Mouse (Mus musculus) limb, embryonic 14.5 days (tissue): ENCODE results near the gene Cbr1. TPM values are rescaled to one million over a fixed set of nuclear protein-coding genes. Genes with fewer than 3 reads are reported as not detected.

Source experiments
- ATAC-seq: fragments of 200-750 bp; cut with Nextera tagmentation; 2 replicates; pipeline ENCODE4 v1.8.0; 2017; ENCODE audit warnings: low read depth, moderate number of reproducible peaks, moderate TSS enrichment; ENCODE audit not compliant: low FRiP score
- DNase-seq: peaks from one replicate; pipeline ENCODE4 v3.0.0-alpha.2; 2015; ENCODE audit warnings: low spot score
- H3K27ac ChIP-seq: fragments of 300-500 bp; sonication (generic); replicated peaks from 2 replicates; pipeline ENCODE4 v1.5.1; 2014; ENCODE audit warnings: low read depth, mild to moderate bottlenecking, low read length, moderate library complexity, mixed read lengths
- H3K27me3 ChIP-seq: fragments of 300-500 bp; sonication (generic); 2 replicates; pipeline ENCODE4 v1.6.1; 2014; ENCODE audit warnings: low read length, mixed read lengths; ENCODE audit not compliant: control insufficient read depth, insufficient read depth
- H3K36me3 ChIP-seq: fragments of 300-500 bp; sonication (generic); 2 replicates; pipeline ENCODE4 v1.6.1; 2014; ENCODE audit warnings: mild to moderate bottlenecking, low read length, moderate library complexity, mixed read lengths; ENCODE audit not compliant: control insufficient read depth, insufficient read depth
- H3K4me1 ChIP-seq: fragments of 300-500 bp; sonication (generic); 2 replicates; pipeline ENCODE4 v1.6.1; 2014; ENCODE audit warnings: antibody characterized with exemption, low read length, mixed read lengths; ENCODE audit not compliant: control insufficient read depth, insufficient read depth
- H3K4me2 ChIP-seq: fragments of 300-500 bp; sonication (generic); replicated peaks from 2 replicates; pipeline ENCODE4 v1.6.1; 2014; ENCODE audit warnings: low read depth, mild to moderate bottlenecking, low read length, moderate library complexity; ENCODE audit not compliant: severe bottlenecking
- H3K4me3 ChIP-seq: fragments of 300-500 bp; sonication (generic); replicated peaks from 2 replicates; pipeline ENCODE4 v1.5.1; 2014; ENCODE audit warnings: low read length
- H3K9ac ChIP-seq: fragments of 300-500 bp; sonication (generic); 2 replicates; pipeline ENCODE4 v1.6.1; 2014; ENCODE audit warnings: mild to moderate bottlenecking, low read depth, low read length, moderate library complexity; ENCODE audit not compliant: severe bottlenecking
- H3K9me3 ChIP-seq: fragments of 300-500 bp; sonication (generic); 2 replicates; pipeline ENCODE4 v1.6.1; 2016; ENCODE audit warnings: low read length; ENCODE audit not compliant: control insufficient read depth
- POLR2A ChIP-seq: fragments of 200-500 bp; IDR thresholded peaks from 2 replicates; pipeline ENCODE4 v1.8.0; 2012; ENCODE audit warnings: inconsistent platforms, mild to moderate bottlenecking, moderate library complexity, borderline replicate concordance; ENCODE audit not compliant: insufficient read depth, insufficient read length; ENCODE audit errors: extremely low read depth
- WGBS: fragments of 180-500 bp; shearing (Covaris S2); extraction: QIAGEN DNeasy Blood & Tissue Kit; methylation state at CpG from one replicate; pipeline ENCODE4 v1.1.7; 2014; 5-methylcytosine and 5-hydroxymethylcytosine counted together
- polyA plus RNA-seq, 2 experiments: library from polyadenylated mRNA; depleted of rRNA in 1 of 2; stranded (reverse) in 1 of 2; unstranded in 1 of 2; fragments of >200 nt; fragmentation: Nextera tagmentation in 1 of 2; extraction: Ambion mirVana in 1 of 2; gene quantifications; 2 replicates each; pipeline versions ENCODE4 v1.2.1 to v1.2.3; 2012 to 2014

Gene Cbr1
- polyA plus RNA-seq, 2 experiments: 82.9 to 121 TPM

GRCm38 (mm10) chr16:93597551-93597950 lies 8.1 kb upstream of the Cbr1 start:
- H3K36me3 ChIP-seq: peaks cover 40% of the 10 kb centered on the region
- no peak overlapping the region for H3K4me3 ChIP-seq
- H3K4me1 ChIP-seq: no peaks in the 10 kb centered on the region
- no peak overlapping the region for H3K27ac ChIP-seq
- no peaks in the 10 kb centered on the region for H3K9me3 ChIP-seq
- ATAC-seq: no peak
- H3K4me2 ChIP-seq: no peak overlapping the region
- H3K9ac ChIP-seq: no peak overlapping the region
- WGBS: 88% methylated on average over 9 of the region's 9 CpGs
- no peak for DNase-seq
- no peaks in the 10 kb centered on the region for H3K27me3 ChIP-seq
- no peak for TF ChIP-seq POLR2A

- peaks cover 4% of the 10 kb centered on the region for H3K4me1 ChIP-seq
- DNase-seq: no peak
- no peak overlapping the region for H3K27ac ChIP-seq
- H3K9ac ChIP-seq: no peak overlapping the region
- TF ChIP-seq POLR2A: no peak
- no peak overlapping the region for H3K4me3 ChIP-seq
- no peaks in the 10 kb centered on the region for H3K9me3 ChIP-seq
- peaks cover 30% of the 10 kb centered on the region for H3K36me3 ChIP-seq
- no peak for ATAC-seq
- no peak overlapping the region for H3K4me2 ChIP-seq
- H3K27me3 ChIP-seq: no peaks in the 10 kb centered on the region
- 91% methylated on average over 6 of the region's 6 CpGs for WGBS
Observed at GRCm38 (mm10) chr16:93599461-93599860, 6.2 kb upstream of the Cbr1 start.

GRCm38 (mm10) chr16:93603439-93604212 lies 2.0 kb upstream of the Cbr1 start, which contains the start of gene Setd4:
Gene Setd4, minus strand, starts transcription at chr16:93604063.
- ATAC-seq (peak; percentile 89), DNase-seq (peak; percentile 94)
- peak within 1 kb of the TSS; percentile 60 for H3K4me3 ChIP-seq

GRCm38 (mm10) chr16:93604481-93604969 lies 1.1 kb upstream of the Cbr1 start:
- DNase-seq (peak; percentile 47), ATAC-seq (no peak)
- no peak for TF ChIP-seq POLR2A
- no peaks in the 10 kb centered on the region for H3K9me3 ChIP-seq
- peak overlapping the region; percentile 76; the same call in 1 of the 2 replicates for H3K9ac ChIP-seq
- H3K4me3 ChIP-seq: peak overlapping the region; percentile 60
- 3% methylated on average over 16 of the region's 16 CpGs for WGBS
- 0 out of 2 replicates have a peak, but pooled peaks cover 2% of the 10 kb centered on the region for H3K36me3 ChIP-seq
- H3K27ac ChIP-seq: peak overlapping the region; percentile 93; the same call in 1 of the 2 replicates
- H3K27me3 ChIP-seq: no peaks in the 10 kb centered on the region
- H3K4me2 ChIP-seq: peak overlapping the region; percentile 88
- H3K4me1 ChIP-seq: peaks cover 16% of the 10 kb centered on the region

More at GRCm38 (mm10) chr16:93603439-93604212, 2.0 kb upstream of the Cbr1 start, which contains the start of gene Setd4:
- TF ChIP-seq POLR2A: no peak
- H3K9me3 ChIP-seq: no peaks in the 10 kb centered on the region
- WGBS: 1% methylated on average over 55 of the region's 55 CpGs
- H3K27me3 ChIP-seq: no peaks in the 10 kb centered on the region
- peak within 1 kb of the TSS; percentile 88 for H3K4me2 ChIP-seq
- H3K36me3 ChIP-seq: peaks cover 5% of the 10 kb centered on the region
- peak within 1 kb of the TSS; percentile 93 for H3K27ac ChIP-seq
- H3K9ac ChIP-seq: peak within 1 kb of the TSS; percentile 76
- H3K4me1 ChIP-seq: peaks cover 12% of the 10 kb centered on the region

- 86% methylated on average over 7 of the region's 7 CpGs for WGBS
- H3K9ac ChIP-seq: no peak overlapping the region
- H3K4me3 ChIP-seq: no peak overlapping the region
- DNase-seq: no peak
- peaks cover 11% of the 10 kb centered on the region for H3K36me3 ChIP-seq
- H3K9me3 ChIP-seq: no peaks in the 10 kb centered on the region
- H3K4me1 ChIP-seq: peaks cover 16% of the 10 kb centered on the region
- H3K27me3 ChIP-seq: no peaks in the 10 kb centered on the region
- no peak for TF ChIP-seq POLR2A
- H3K27ac ChIP-seq: no peak overlapping the region
- H3K4me2 ChIP-seq: no peak overlapping the region
- ATAC-seq: no peak
Observed at GRCm38 (mm10) chr16:93606146-93606545, 493 bp downstream of the Cbr1 start.
